Mouse (Mus musculus): ENCODE measurements at regions not wholly inside any gene's neighbourhood (a gene's known extent, or its start where the extent isn't known, plus 50 kb on each side); places are given as distances from the start of the nearest gene placed in this dataset.

DNA sequence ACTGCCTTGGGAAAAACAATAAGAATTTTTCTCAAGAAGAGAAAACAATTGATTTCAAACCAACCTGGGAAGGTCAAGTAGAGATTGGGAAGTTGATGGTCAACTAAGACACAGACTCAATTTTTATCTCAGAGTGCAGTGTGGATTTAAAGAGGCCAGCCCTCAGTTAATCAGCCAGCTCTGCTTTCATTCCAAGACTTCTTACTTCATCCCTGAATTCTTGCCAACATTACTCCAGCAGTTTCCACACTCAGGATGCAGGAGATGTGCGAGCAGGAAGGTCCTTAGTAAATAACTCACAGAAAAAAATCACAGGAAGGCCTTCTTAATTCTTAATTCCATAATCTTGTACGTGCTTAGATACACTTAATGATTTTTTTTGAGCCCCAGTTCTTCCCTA lies 144.1 kb upstream of the Nrp1 start:
- no peak for DNase-seq (ENCODE audit: low spot score in 2 of 2)

DNA sequence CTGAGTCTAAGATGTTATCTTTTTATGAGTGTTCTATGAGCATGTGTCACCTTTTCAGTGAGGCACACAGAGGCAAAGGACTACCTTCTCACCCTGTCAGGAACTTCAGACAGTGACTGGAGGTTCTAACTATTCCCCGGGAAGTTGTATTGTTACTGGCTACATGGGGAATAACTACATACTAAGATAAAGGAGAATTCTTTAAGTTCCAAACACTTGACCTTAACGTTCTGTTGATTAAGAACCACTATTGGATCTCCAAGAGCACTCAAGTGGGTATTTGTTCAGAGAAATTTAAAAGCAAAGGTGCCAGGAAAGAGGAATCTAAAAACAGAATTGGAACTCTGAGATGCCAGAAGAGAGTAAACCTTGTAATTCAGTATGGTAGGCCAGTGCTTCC lies 139.5 kb upstream of the Nrp1 start:
- no peak for DNase-seq (ENCODE audit: low spot score in 2 of 2)

DNA sequence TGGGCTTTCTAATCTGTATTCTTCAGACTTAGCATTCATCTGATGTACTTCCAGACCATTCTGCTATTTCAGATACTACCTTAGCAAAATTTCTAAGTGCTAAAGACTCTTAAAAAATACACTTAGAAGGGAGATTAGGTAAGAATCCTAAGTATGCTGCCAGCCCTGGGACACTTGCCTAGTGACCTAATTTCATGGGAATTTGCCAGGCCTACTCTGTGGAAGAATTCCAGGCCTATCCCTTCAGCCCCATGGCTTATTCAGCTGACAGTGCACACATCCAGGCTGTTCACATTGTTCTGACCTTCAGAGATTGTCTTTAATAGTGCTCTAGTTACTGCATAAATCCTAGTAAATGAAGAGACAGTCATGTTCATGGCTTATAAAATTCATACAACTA lies 138.9 kb upstream of the Nrp1 start:
- DNase-seq (ENCODE audit: low spot score in 2 of 2), result peak in 1 of 2 experiments; percentile 33

DNA sequence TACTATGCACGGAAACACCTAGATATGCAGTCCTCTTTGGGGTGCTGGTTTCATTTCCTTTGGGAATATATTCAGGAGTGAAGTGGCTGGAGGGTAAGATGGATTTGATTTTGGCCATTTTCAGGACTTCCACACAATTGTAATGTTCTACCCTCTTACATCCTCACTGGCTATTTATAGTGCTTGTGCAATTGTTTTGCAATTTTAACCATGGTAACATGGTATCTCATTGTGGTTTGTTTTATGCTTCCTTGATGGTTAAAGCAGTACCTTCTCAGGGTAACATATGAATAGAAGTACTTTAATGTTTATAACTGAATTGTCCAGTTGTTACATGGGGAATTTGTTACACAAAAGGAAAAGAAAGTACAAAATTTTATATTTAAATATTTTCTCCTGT lies 135.3 kb upstream of the Nrp1 start:
- no peak for DNase-seq (ENCODE audit: low spot score in 2 of 2)

DNA sequence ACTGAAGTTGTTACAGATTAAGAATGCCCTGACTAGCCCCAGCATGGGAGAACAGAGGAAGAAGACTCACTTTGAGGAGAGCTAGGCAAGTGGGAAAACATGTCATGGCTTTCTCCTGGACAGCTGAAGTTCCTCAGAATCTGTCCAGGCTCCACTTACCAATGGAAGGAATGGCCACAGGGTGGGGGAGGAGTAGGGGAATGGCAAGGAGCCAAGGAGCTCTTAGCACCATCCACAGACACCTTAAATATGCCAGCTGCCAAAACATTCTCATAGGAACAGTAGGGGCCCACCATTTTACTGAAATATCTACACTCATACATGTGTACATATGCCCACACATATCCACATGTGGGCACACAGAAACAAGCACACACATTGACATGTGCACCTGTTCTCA lies 134.9 kb upstream of the Nrp1 start:
- DNase-seq (ENCODE audit: low spot score in 2 of 2), result no peak

DNA sequence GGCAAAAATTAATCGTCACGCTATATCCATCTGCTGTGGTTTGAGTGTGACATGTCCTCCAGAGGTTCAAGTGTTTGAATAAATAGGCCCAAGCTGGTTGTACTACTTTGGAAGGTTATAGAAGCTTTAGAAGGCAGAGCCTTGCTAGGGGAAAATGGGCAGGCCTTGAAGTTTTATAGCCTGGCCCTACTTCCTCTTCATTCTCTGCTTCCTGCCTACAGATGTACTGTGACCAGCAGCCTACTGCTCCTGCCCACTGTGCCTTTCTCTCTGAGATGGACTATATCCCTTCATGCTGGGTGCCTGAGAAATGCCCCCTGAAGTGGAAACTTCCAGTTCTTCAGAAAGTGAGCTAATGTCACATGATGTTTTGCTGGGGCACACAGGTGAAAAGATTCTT lies 133.3 kb upstream of the Nrp1 start:
- DNase-seq (ENCODE audit: low spot score in 2 of 2), result no peak

DNA sequence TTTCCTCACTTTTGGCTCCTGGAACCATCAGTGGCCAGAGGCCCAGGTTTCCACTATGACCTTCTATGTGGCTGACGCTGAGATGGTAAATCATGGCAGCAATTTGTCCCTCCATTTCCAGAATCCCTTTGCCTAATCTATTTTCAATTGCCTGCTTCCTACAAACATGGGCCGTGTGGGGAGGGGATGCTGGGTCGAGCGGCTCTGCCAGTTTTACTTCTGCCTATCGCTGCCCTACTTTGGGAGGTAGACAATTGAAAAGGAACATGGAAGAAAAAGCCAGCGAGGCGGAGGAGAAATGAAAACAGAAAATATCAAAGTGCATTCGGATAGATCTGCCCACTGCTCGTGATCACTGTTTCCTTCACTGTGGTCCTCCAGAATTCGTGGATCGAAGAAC lies 123.3 kb upstream of the Nrp1 start:
- no peak for DNase-seq (ENCODE audit: low spot score in 2 of 2)

DNA sequence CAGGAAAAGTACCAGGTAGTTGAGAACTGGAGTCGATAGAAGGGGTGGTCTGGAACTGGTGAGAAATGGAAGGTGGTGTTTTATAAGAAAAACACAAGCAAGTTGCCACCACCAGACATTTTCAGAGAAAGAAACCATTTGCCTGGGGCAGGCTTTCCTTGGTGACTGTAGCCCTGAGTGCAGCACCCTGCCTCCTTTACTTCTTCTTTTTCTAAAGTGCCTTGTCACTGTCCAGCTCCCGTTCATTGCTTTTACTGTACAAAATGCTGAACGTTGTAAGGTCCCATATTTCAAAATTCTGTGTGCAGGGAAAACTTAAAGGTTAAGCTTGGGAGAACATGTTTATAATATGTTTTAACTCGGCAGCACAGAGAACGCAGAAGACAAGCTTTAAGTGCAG lies 122.9 kb upstream of the Nrp1 start:
- DNase-seq (ENCODE audit: low spot score in 2 of 2), result no peak

DNA sequence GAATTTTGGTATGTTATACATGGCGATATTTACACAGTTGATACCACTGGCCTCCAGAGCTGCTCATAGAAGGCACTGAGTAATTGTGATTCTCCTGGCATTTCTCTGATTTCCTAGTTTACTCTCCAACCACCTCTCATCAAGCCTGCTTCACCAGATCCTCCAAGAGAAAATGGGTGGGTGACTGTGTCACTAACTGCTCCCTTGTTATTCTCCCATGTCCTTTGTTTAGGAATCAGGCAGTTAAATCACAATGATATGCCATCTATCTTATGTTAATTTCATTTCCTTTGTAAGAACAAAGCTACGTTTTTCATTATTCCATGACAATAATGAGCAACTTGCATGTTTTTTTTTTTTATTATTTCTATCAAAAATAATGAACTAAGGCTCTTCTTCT lies 122.3 kb upstream of the Nrp1 start:
- DNase-seq (ENCODE audit: low spot score in 2 of 2), result no peak

DNA sequence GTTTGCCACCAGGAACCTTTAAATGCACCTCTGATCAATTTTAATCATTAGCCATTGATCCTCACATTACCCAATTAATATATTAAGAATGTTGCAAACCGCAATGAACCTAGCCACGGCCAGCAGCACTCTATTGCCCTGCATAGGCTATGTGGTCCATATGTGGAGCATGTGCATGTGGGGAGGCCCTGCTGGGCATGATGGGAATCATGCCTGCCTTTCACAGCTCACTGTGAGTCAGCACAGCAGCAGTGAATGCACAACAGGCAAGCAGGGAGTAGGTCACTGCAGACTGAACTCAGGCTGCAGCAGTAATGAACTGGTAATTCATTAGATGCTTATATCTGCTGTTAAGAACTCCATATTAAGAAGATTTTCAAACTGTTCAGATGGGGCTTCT lies 119.5 kb upstream of the Nrp1 start:
- DNase-seq (ENCODE audit: low spot score in 2 of 2), result no peak

DNA sequence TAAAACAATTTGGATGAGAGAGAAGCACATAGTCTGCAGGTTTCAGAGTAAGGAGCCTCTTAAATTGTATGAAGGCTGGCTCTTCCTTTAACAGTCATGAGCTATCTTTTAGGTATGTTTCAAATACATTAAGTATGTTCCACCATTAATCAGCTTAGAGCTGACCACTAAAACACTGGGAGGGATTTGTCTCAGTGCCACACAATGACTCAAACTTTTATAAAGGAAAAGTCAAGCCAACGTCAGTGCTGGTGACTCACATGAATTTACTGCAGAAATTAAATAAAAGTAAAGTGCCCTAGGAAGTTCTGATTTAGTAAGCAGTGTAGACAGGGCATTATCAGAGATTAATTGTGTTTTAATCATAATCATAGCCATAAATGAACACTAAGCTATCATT lies 118.6 kb upstream of the Nrp1 start:
- no peak for DNase-seq (ENCODE audit: low spot score in 2 of 2)

DNA sequence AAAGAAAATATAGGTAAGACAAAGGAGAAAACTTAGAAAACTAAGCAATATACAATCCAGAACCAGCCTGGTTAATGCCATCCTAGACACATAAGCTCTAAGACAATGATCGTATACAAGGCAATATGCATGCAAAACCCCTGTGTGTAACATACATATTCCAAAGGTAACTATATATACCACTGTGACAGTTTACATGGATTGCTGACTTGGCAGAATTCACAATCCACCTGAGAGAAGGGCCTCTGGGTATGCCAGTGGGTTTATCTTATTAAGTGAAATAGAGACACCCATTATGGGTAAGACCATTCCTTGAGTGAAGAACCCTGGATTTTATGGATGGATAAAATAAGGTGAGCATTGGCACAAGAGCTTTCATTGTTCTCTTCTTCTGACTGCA lies 117.2 kb upstream of the Nrp1 start:
- DNase-seq (ENCODE audit: low spot score in 2 of 2), result no peak

DNA sequence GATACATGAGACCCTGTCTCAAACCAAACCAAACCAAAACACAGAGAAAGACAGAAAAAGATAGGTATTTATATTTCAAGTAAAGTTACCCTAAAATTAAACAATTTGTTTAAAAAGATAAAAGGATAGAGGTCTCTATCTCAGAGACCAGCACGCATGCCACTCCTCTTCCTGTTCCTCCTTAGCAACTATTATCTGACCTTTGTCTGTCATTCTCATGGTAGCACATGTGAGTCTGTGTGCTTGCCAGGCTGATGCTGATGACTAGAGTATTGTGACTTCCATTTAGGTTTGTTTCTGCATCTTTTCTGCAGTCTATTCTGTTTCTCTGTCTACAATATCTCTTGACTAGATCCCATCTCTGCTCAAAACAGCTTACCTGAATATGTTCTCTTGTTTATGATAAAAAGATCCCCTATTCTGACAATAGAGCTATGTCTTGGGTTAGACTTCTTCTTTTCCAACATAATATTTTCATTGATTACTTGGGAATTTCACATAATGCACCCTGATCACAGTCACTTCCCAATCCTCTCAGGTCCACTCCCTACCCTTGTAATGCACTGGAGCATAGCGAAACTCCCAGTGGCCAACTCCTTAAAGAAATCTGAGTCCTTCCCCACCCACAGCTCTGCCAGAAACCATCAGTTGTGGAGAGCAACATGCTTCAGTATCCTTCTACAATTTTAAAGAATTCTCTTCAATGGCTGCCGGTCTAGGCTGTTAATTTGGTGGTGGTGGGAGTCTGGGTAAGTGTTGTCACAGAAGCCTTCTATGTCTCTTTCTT lies 115.7 kb upstream of the Nrp1 start:
- DNase-seq (ENCODE audit: low spot score in 2 of 2), result no peak

DNA sequence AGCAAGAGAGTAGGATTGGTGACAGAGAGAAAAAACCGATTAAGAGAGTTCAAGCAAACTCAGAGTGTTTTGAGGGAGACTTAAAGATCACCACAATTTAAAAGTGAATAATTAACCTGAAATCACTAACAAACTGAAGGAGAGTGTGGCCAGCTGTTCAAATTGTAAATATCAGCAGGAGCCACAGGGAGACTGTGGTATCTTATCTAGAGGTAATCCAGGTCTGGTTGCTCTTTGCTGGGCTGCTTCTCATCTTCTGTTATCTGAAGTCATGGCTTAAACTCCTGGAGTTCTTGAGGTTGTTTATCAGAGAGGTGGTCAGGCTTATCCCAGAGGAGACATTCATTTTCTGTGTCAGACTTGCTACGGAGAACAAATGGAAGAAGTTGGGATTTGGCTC lies 106.7 kb upstream of the Nrp1 start:
- DNase-seq (ENCODE audit: low spot score in 2 of 2), result no peak

DNA sequence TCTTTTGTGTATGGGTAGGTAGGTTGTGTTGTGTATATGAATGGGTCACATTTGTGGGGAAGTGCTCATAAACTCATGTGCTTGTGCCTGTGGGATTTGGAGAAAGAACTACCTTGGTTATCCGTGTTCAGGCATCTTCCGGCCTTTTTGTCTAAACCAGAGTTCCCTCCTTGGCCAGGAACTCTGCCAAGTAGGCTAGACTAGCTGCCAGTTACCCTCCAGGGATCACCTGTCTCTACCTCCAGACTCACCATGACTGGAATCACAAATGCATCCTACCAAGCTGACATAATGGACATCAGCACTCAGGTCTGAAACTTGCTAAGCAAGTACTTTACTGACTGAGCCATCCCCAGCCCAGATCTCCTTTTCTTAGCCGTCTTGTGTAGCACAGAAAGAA lies 97.6 kb upstream of the Nrp1 start:
- DNase-seq (ENCODE audit: low spot score in 2 of 2), result no peak

DNA sequence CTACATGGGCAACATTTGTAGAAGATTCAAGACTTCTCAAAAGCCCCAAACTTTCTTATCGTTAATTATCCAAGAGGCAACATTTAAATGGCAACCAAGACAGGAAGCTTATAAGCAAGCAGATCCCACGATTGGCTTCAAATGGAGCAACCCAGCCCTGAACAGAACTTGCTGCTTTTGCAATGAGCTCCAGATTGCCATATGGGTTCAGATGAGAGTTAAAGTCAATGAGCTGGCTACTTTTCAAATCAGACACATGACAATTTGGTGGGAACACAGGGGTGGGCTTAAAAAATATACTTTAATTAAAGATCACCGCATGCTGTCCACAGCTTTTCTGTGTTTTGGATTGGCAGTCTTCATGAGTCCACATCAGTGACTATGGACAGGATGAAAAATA lies 97.0 kb upstream of the Nrp1 start:
- DNase-seq (ENCODE audit: low spot score in 2 of 2), result peak in 1 of 2 experiments; percentile 82

DNA sequence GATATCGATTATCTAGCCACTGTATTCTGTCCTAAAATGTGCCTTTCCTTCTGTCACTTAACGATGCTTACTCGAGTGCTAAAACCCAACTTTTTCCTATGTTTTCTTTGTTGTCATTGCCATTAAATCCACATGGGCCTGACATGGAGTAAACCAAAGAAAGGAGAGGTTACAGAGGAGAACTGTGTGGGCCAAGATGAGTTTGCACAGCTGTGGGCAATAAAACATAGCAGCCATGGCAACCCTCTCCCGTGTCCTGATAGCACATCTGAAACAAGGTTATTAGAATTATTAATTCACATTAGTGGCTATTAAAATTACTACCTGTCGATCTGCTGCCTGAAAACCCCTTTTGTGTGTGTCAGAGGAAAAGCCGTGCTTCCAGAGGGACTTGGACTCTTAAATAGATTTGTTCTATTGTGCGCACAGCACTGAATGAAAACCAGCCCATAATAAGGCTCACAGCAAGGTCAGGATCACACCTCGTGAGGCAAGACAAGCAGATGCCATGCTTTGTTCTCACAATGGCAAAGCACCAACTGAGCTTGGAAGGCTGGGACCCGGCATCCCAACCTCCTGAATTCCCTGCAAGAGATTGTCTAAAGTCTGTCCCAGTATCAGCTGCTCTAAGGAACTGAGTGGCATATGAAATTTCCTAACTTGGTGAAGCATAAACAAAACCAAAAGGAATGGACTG lies 95.0 kb upstream of the Nrp1 start:
- DNase-seq (ENCODE audit: low spot score in 2 of 2), result peak in 1 of 2 experiments; percentile 19

DNA sequence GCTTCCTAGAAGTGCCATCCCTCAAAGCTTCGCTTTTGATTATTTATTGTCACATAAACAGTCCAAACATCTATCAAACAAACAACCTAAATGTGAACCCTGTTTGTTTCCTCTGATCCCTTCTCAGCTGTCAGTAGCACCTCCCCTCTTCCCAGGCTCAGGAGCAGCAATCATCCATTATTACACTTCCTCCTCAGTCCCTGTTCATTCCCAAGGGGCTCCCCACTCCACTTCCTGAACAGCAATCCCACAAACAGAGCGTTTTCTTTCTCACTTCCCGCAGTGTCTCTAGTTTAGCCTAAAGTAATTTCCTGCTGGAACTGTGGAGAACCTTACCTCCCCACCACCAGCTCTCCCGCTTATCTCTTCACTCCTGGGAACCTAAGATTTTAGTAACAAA lies 91.1 kb upstream of the Nrp1 start:
- DNase-seq (ENCODE audit: low spot score in 2 of 2), result no peak

DNA sequence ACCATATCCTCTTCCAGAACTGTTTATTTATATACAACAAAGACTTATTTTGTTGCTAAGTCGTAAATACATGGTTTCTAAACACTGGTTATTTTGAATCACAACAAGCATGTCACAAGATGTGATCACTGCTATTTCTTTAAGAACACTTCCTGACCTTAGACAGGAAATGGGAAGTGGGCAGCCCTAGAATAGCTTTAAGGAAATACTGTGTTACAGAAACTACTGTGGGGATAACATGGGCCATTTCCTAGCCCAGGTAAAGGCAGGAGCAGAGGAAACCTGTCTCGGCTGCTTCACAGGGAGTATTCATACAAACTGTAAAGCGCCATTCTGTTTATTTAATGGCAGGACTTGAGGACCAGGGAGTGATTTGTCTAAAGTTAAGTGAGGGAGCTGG lies 90.4 kb upstream of the Nrp1 start:
- no peak for DNase-seq (ENCODE audit: low spot score in 2 of 2)

DNA sequence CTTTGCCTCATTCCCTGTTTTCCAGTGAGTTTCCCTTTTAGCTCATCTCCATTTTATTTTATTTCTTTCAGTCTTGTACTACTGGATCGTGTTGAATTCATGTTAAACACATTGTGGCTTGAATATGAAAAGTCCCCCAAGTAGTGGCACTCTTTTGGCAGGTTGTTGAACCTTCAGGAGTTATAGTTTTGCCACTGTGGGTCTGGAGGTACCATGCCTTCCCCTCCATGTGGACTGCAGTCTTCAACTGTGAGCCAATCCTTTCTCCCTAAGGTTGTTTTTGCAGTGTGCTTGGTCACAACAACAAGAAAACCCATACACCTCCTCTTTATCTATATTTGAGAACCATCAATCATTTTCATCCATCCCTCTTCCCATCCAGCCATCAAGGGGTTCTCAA lies 88.9 kb upstream of the Nrp1 start:
- no peak for DNase-seq (ENCODE audit: low spot score in 2 of 2)

DNA sequence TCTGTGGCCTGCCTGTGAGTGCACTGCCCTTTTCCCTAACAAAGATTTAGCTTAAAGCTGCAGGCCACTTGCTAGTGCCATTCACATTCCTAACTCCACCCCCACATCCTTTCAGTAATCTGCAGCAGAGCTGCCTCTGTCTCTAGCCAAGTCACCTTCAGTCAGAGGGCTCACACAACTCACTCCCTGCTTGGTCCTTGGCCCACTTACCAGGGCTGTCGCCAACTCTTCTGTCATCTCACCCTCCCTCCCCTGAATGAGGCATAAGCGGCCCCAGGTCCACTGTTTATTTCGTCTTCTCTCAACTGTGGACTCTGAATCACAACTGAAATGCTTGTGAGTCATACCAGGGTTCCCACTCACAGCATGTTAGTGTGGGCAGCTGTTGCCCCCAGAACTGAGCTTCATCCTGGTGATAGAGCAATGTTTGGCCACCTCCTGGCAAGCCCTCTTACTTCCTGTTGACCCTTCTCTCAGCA lies 85.5 kb upstream of the Nrp1 start:
- DNase-seq (ENCODE audit: low spot score in 2 of 2), result no peak

DNA sequence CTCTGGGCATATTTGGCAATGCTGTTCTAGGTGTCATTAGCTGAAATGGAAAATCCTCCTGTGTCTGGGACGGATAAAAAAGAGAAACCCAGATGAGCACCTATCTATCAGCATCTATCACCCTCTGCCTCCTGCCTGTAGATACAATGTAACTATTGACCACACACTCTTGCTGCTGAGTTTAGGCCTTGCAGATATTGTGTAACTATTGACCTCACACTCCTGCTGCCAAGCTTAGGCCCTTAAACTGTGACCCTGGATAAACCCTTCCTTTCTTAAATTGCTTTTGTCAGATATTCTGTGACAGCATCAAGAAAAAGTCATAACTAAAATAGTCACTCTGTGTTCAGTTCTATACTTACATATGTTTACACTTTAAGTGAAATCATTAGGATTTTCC lies 81.9 kb upstream of the Nrp1 start:
- DNase-seq (ENCODE audit: low spot score in 2 of 2), result no peak

DNA sequence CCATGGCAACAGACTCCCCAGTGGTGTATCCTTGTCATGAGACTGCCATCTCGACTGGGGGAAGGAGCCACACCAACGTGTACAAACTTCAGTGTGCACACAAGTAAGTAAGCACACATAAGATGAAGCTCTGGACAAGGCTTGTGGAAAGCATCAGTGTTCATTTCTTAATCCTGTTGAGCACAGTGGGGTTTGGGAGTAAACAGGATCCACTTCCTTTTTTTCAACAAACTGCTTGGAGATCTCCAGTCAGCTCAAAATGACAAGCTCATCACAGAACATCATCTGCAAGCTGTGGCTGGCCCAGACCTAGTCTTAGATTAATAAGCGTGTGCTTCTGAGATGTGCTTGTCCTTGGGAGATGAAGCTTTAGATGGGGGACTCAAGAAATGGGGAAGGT lies 75.6 kb upstream of the Nrp1 start:
- no peak for DNase-seq (ENCODE audit: low spot score in 2 of 2)
